Mouse (Mus musculus) CH12.LX (cell line): ENCODE results near the gene Rgs14.

Experiments used
- CTCF ChIP-seq, 2 experiments: IDR thresholded peaks in 1 of 2; conservative IDR thresholded peaks in 1 of 2; 2 replicates each; pipeline ENCODE4 v1.5.1; 2011 to 2012; ENCODE audit warnings: low read depth in 2 of 2, low read length in 2 of 2, improper control_type of control experiment in 1 of 2, inconsistent platforms in 1 of 2, mild to moderate bottlenecking in 1 of 2, moderate library complexity in 1 of 2
- JUND ChIP-seq: conservative IDR thresholded peaks from 2 replicates; pipeline ENCODE4 v1.6.1; 2011; ENCODE audit warnings: low read depth, low read length, improper control_type of control experiment
- POLR2A ChIP-seq: IDR thresholded peaks from 2 replicates; pipeline ENCODE4 v1.6.1; 2011; ENCODE audit warnings: low read depth, mild to moderate bottlenecking, improper control_type of control experiment, low read length
- POLR2AphosphoS2 ChIP-seq: IDR thresholded peaks from 2 replicates; pipeline ENCODE4 v1.6.1; 2011; ENCODE audit warnings: low read depth, low read length, improper control_type of control experiment

- TF ChIP-seq JUND (no peak), CTCF (conservative IDR thresholded peaks at IDR 0.05 in 1 of 2, IDR thresholded peaks at IDR 0.05 in 1 of 2; ENCODE audit: low read depth in 2 of 2, low read length in 2 of 2) (no peak), POLR2A (no peak), POLR2AphosphoS2 (no peak)
These were observed 33.7 kb downstream of the Rgs14 start for GRCm38 (mm10) chr13:55403266-55403665.
